Mouse (Mus musculus): ENCODE measurements at regions not wholly inside any gene's neighbourhood (a gene's known extent, or its start where the extent isn't known, plus 50 kb on each side); places are given as distances from the start of the nearest gene placed in this dataset.
"Not testable (repeated sequence)": the region's sequence is repeated elsewhere in the genome, so short reads cannot be mapped to it uniquely, and the experiment has no call there.

- no peak overlapping the region for H3K4me3 ChIP-seq (ENCODE audit: low read depth, low read length)
- DNase-seq (ENCODE audit: low spot score) (no peak), ATAC-seq (ENCODE audit: extremely low read depth, insufficient number of reproducible peaks, low FRiP score, poor library complexity, severe bottlenecking) (no peak)
- H3K9me3 ChIP-seq (replicated peaks): no peaks in the 10 kb centered on the region
- no peaks in the 10 kb centered on the region for H3K36me3 ChIP-seq (replicated peaks)
- no peaks in the 10 kb centered on the region for H3K4me1 ChIP-seq (ENCODE audit: insufficient read depth, low read depth, low read length)
- TF ChIP-seq GATA2 (IDR thresholded peaks at IDR 0.05; ENCODE audit: borderline replicate concordance, low read depth, low read length): no peak
- TF ChIP-seq POLR2AphosphoS5 (IDR thresholded peaks at IDR 0.05; ENCODE audit: insufficient replicate concordance, low read depth, low read length): no peak
- TF ChIP-seq GATA1 (IDR thresholded peaks at IDR 0.05; ENCODE audit: borderline replicate concordance, low read length): no peak
- no peak for TF ChIP-seq CTCF (IDR thresholded peaks at IDR 0.05; ENCODE audit: low read depth, low read length)
- TF ChIP-seq TAL1 (conservative IDR thresholded peaks at IDR 0.05; ENCODE audit: low read depth, low read length): no peak
- H3K27me3 ChIP-seq (ENCODE audit: insufficient read depth, low read length): no peaks in the 10 kb centered on the region
Observed at GRCm38 (mm10) chr13:12912902-12913301, 92.3 kb downstream of the Prl2c2 start.

DNA sequence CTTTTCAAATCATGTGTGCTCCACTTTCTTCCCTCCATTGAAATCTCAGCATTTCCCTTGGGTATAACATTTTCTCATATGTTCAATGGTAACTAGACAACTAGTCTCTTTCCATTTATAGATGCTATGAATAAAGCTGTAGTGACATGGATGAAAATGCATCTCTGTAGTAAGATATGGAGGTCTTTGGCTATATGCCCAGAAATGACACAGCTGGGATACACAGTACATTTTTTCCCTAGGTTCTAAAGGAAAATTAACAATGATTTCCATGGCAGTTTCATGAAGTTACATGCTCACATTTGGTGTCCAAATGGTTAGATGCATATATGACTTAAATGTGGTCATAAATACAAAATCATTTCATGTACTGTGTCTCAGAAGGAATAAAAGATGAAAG, 99.0 kb downstream of the Prl2c2 start:
- Histone ChIP-seq H3K4me1 (ENCODE audit: insufficient read depth, low read depth, low read length) (no peaks in the 10 kb centered on the region), H3K36me3 (replicated peaks) (no peaks in the 10 kb centered on the region), H3K4me3 (ENCODE audit: low read depth, low read length) (no peak overlapping the region), H3K27me3 (ENCODE audit: insufficient read depth, low read length) (no peaks in the 10 kb centered on the region), H3K9me3 (replicated peaks) (no peaks in the 10 kb centered on the region)
- TF ChIP-seq TAL1 (conservative IDR thresholded peaks at IDR 0.05; ENCODE audit: low read depth, low read length): no peak
- ATAC-seq (ENCODE audit: extremely low read depth, insufficient number of reproducible peaks, low FRiP score, poor library complexity, severe bottlenecking) (no peak), DNase-seq (ENCODE audit: low spot score) (no peak)

GRCm38 (mm10) chr13:12889631-12890030, 89.8 kb upstream of the Prl2c3 start:
- H3K9me3 ChIP-seq (replicated peaks); ATAC-seq (ENCODE audit: extremely low read depth, insufficient number of reproducible peaks, low FRiP score, poor library complexity, severe bottlenecking); H3K27me3 ChIP-seq (ENCODE audit: insufficient read depth, low read length); H3K4me1 ChIP-seq (ENCODE audit: insufficient read depth, low read depth, low read length); H3K4me3 ChIP-seq (ENCODE audit: low read depth, low read length); H3K36me3 ChIP-seq (replicated peaks); DNase-seq (ENCODE audit: low spot score): not testable (repeated sequence)

DNA sequence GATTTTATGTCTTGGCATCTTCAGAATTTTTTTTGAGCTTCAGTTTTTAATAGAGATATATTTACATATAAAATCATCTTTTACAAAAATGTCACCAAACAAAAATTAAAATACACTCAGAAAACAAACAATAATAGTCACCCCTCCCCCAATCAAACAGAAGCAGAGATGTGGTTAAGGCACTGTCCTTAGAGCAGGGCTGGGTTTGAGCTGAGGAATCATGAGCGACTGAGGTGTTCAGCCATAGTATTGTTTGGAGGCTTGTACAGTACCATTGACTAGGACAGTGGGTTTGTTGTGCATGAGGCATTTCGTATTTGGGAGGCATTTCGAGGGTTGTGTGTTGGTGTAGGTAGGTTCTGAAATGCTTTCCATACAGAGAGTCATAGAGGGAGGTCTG, 79.6 kb upstream of the Prl2c3 start:
- DNase-seq (ENCODE audit: low spot score); H3K9me3 ChIP-seq (replicated peaks); H3K4me3 ChIP-seq (ENCODE audit: low read depth, low read length); H3K36me3 ChIP-seq (replicated peaks); H3K4me1 ChIP-seq (ENCODE audit: insufficient read depth, low read depth, low read length); ATAC-seq (ENCODE audit: extremely low read depth, insufficient number of reproducible peaks, low FRiP score, poor library complexity, severe bottlenecking); H3K27me3 ChIP-seq (ENCODE audit: insufficient read depth, low read length): not testable (repeated sequence)

DNA sequence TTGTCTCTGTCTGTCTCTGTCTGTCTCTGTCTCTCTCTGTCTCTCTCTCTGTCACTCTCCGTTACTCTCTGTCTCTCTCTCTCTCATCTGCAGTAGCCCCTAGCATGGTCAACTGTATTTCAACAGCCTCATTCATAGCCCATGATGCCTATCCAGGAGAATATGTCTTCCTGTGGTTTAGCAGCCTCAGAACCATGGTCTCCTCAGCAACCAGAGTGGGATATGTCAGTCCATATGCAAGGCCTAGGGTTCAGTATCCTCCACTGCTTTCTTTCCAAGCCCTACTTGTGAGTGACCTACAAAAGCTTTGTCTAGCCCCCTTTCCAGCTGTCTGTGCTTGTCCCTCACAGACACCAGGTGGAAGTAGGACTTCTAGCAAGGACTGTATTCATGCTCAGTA, 65.1 kb upstream of the Prl2c3 start:
- ATAC-seq (ENCODE audit: extremely low read depth, insufficient number of reproducible peaks, low FRiP score, poor library complexity, severe bottlenecking): not testable (repeated sequence)

GRCm38 (mm10) chr13:12864263-12864662, 64.4 kb upstream of the Prl2c3 start:
- no peaks in the 10 kb centered on the region for H3K27me3 ChIP-seq (ENCODE audit: insufficient read depth, low read length)
- TF ChIP-seq TAL1 (conservative IDR thresholded peaks at IDR 0.05; ENCODE audit: low read depth, low read length) (no peak), CTCF (IDR thresholded peaks at IDR 0.05; ENCODE audit: low read depth, low read length) (no peak), GATA1 (IDR thresholded peaks at IDR 0.05; ENCODE audit: borderline replicate concordance, low read length) (no peak), POLR2AphosphoS5 (IDR thresholded peaks at IDR 0.05; ENCODE audit: insufficient replicate concordance, low read depth, low read length) (no peak), GATA2 (IDR thresholded peaks at IDR 0.05; ENCODE audit: borderline replicate concordance, low read depth, low read length) (no peak)
- H3K4me3 ChIP-seq (ENCODE audit: low read depth, low read length): no peak overlapping the region
- H3K4me1 ChIP-seq (ENCODE audit: insufficient read depth, low read depth, low read length): no peaks in the 10 kb centered on the region
- H3K9me3 ChIP-seq (replicated peaks): peaks cover 13% of the 10 kb centered on the region
- ATAC-seq (ENCODE audit: extremely low read depth, insufficient number of reproducible peaks, low FRiP score, poor library complexity, severe bottlenecking) (peak; percentile 23; the same call in 1 of the 2 replicates), DNase-seq (ENCODE audit: low spot score) (no peak)
- H3K36me3 ChIP-seq (replicated peaks): no peaks in the 10 kb centered on the region

More for the DNA sequence above, 65.1 kb upstream of the Prl2c3 start:
- not testable (repeated sequence) for DNase-seq (ENCODE audit: low spot score); H3K4me1 ChIP-seq (ENCODE audit: insufficient read depth, low read depth, low read length); H3K4me3 ChIP-seq (ENCODE audit: low read depth, low read length); H3K27me3 ChIP-seq (ENCODE audit: insufficient read depth, low read length); H3K9me3 ChIP-seq (replicated peaks); H3K36me3 ChIP-seq (replicated peaks)

- not testable (repeated sequence) for H3K27me3 ChIP-seq (ENCODE audit: insufficient read depth, low read length); H3K36me3 ChIP-seq (replicated peaks); DNase-seq (ENCODE audit: low spot score); H3K4me3 ChIP-seq (ENCODE audit: low read depth, low read length); H3K4me1 ChIP-seq (ENCODE audit: insufficient read depth, low read depth, low read length); ATAC-seq (ENCODE audit: extremely low read depth, insufficient number of reproducible peaks, low FRiP score, poor library complexity, severe bottlenecking)
- peaks cover 14% of the 10 kb centered on the region for H3K9me3 ChIP-seq (replicated peaks)
Observed at GRCm38 (mm10) chr13:12863542-12863941, 63.7 kb upstream of the Prl2c3 start.

- H3K4me3 ChIP-seq (ENCODE audit: low read depth, low read length); H3K27me3 ChIP-seq (ENCODE audit: insufficient read depth, low read length); H3K36me3 ChIP-seq (replicated peaks); ATAC-seq (ENCODE audit: extremely low read depth, insufficient number of reproducible peaks, low FRiP score, poor library complexity, severe bottlenecking); DNase-seq (ENCODE audit: low spot score); H3K4me1 ChIP-seq (ENCODE audit: insufficient read depth, low read depth, low read length): not testable (repeated sequence)
- peaks cover 14% of the 10 kb centered on the region for H3K9me3 ChIP-seq (replicated peaks)
Observed at GRCm38 (mm10) chr13:12860954-12861353, 61.1 kb upstream of the Prl2c3 start.

- not testable (repeated sequence) for H3K4me1 ChIP-seq (ENCODE audit: insufficient read depth, low read depth, low read length); ATAC-seq (ENCODE audit: extremely low read depth, insufficient number of reproducible peaks, low FRiP score, poor library complexity, severe bottlenecking); H3K27me3 ChIP-seq (ENCODE audit: insufficient read depth, low read length)
Observed at GRCm38 (mm10) chr13:12859930-12860329, 60.1 kb upstream of the Prl2c3 start.

More at GRCm38 (mm10) chr13:12859930-12860329, 60.1 kb upstream of the Prl2c3 start:
- H3K9me3 ChIP-seq (replicated peaks): peaks cover 14% of the 10 kb centered on the region
- not testable (repeated sequence) for DNase-seq (ENCODE audit: low spot score); H3K4me3 ChIP-seq (ENCODE audit: low read depth, low read length); H3K36me3 ChIP-seq (replicated peaks)

Measured in G1E (cell line).